Mouse (Mus musculus) heart, embryonic 12.5 days (tissue): Measurements from ENCODE around the gene Pga5. TPM values are rescaled to one million over a fixed set of nuclear protein-coding genes. Genes with fewer than 3 reads are reported as not detected.

Source experiments
- ATAC-seq: fragments of 200-750 bp; cut with Nextera tagmentation; 2 replicates; pipeline ENCODE4 v1.8.0; 2017; ENCODE audit warnings: moderate TSS enrichment, moderate library complexity; ENCODE audit not compliant: insufficient number of reproducible peaks, low FRiP score
- H3K27ac ChIP-seq: fragments of 300-500 bp; sonication (generic); 2 replicates; pipeline ENCODE4 v1.5.1; 2016; ENCODE audit warnings: mild to moderate bottlenecking, moderate library complexity; ENCODE audit not compliant: poor library complexity, severe bottlenecking
- H3K27me3 ChIP-seq: fragments of 300-500 bp; sonication (generic); replicated peaks from 2 replicates; pipeline ENCODE4 v1.6.1; 2016; ENCODE audit warnings: mild to moderate bottlenecking, moderate library complexity
- H3K36me3 ChIP-seq: fragments of 300-500 bp; sonication (generic); 2 replicates; pipeline ENCODE4 v1.6.1; 2016; ENCODE audit warnings: mild to moderate bottlenecking, moderate library complexity
- H3K4me1 ChIP-seq: fragments of 300-500 bp; sonication (generic); replicated peaks from 2 replicates; pipeline ENCODE4 v1.6.1; 2016; ENCODE audit warnings: mild to moderate bottlenecking
- H3K4me2 ChIP-seq: fragments of 300-500 bp; sonication (generic); 2 replicates; pipeline ENCODE4 v1.6.1; 2016; ENCODE audit warnings: mild to moderate bottlenecking, moderate library complexity
- H3K4me3 ChIP-seq: fragments of 300-500 bp; sonication (generic); 2 replicates; pipeline ENCODE4 v1.5.1; 2016; ENCODE audit warnings: mild to moderate bottlenecking
- H3K9ac ChIP-seq: fragments of 300-500 bp; sonication (generic); 2 replicates; pipeline ENCODE4 v1.6.1; 2016; ENCODE audit warnings: mild to moderate bottlenecking, moderate library complexity
- H3K9me3 ChIP-seq: fragments of 300-500 bp; sonication (generic); replicated peaks from 2 replicates; pipeline ENCODE4 v1.6.1; 2016; ENCODE audit warnings: mild to moderate bottlenecking, moderate library complexity
- whole genome bisulfite sequencing: fragments of 180-500 bp; shearing (Covaris S2); methylation state at CpG from one replicate; pipeline ENCODE4 v1.1.7; 2016; 5-methylcytosine and 5-hydroxymethylcytosine counted together
- polyA plus RNA-seq: library from polyadenylated mRNA; unstranded; fragments of >200 nt; fragmentation: Nextera tagmentation; extraction: Ambion mirVana; gene quantifications from 2 replicates; pipeline ENCODE4 v1.2.1, GENCODE M21; 2016

Pga5 gene
- polyA plus RNA-seq, 1 experiment from 2014 or later: not detected

GRCm38 (mm10) chr19:10637840-10638239 lies 40.0 kb downstream of the Pga5 start:
- H3K9ac ChIP-seq: no peak overlapping the region
- peaks cover 22% of the 10 kb centered on the region for H3K4me1 ChIP-seq
- H3K27me3 ChIP-seq: peaks cover 11% of the 10 kb centered on the region
- H3K4me3 ChIP-seq: no peak overlapping the region
- H3K27ac ChIP-seq: no peak overlapping the region
- no peaks in the 10 kb centered on the region for H3K9me3 ChIP-seq
- H3K4me2 ChIP-seq: no peak overlapping the region
- ATAC-seq: no peak
- 52% methylated on average over 7 of the region's 7 CpGs for WGBS
- H3K36me3 ChIP-seq: no peaks in the 10 kb centered on the region

- peak overlapping the region; percentile 53 for H3K4me3 ChIP-seq
- peaks cover 4% of the 10 kb centered on the region; the same call in 1 of the 2 replicates for H3K27me3 ChIP-seq
- peak overlapping the region; percentile 98 for H3K4me2 ChIP-seq
- H3K9ac ChIP-seq: peak overlapping the region; percentile 73
- no peak overlapping the region for H3K27ac ChIP-seq
- H3K9me3 ChIP-seq: no peaks in the 10 kb centered on the region
- WGBS: 6% methylated on average over 21 of the region's 21 CpGs
- peaks cover 21% of the 10 kb centered on the region for H3K36me3 ChIP-seq
- peak; percentile 89 for ATAC-seq
- H3K4me1 ChIP-seq: peaks cover 16% of the 10 kb centered on the region
Measured at GRCm38 (mm10) chr19:10634872-10635318, 43.0 kb downstream of the Pga5 start.

- Histone ChIP-seq H3K9me3 (no peaks in the 10 kb centered on the region), H3K36me3 (peaks cover 27% of the 10 kb centered on the region), H3K27ac (no peak within 1 kb of the TSS), H3K4me2 (peak within 1 kb of the TSS; percentile 98), H3K4me3 (peak within 1 kb of the TSS; percentile 53), H3K4me1 (peaks cover 16% of the 10 kb centered on the region), H3K27me3 (peaks cover 4% of the 10 kb centered on the region; the same call in 1 of the 2 replicates), H3K9ac (peak within 1 kb of the TSS; percentile 73)
- WGBS: 2% methylated on average over 32 of the region's 32 CpGs
- ATAC-seq: peak; percentile 84
Measured at GRCm38 (mm10) chr19:10634106-10634871, 43.6 kb downstream of the Pga5 start, which contains the start of gene Vwce. Vwce (plus strand) TSS chr19:10634213.

Other genes starting within 250 kb of the Pga5 start
- gene Lrrc10b, start 220.6 kb downstream of the Pga5 start, polyA plus RNA-seq: 0.14 and 0.26 TPM in 2 replicates
- gene Ppp1r32, start 195.1 kb downstream of the Pga5 start, polyA plus RNA-seq: 0.14 TPM in 1 of 2 replicates, not detected in the other
- gene Cpsf7, start 152.8 kb downstream of the Pga5 start, polyA plus RNA-seq: 36.9 and 41.4 TPM in 2 replicates
- 48.4 and 52.1 TPM in 2 replicates for gene Sdhaf2, start 151.9 kb downstream of the Pga5 start, polyA plus RNA-seq
- gene Tmem216, start 121.8 kb downstream of the Pga5 start, polyA plus RNA-seq: 17.8 and 20.0 TPM in 2 replicates
- 13.5 and 15.9 TPM in 2 replicates for gene Cyb561a3, start 100.9 kb downstream of the Pga5 start, polyA plus RNA-seq
- gene Tmem138, start 100.7 kb downstream of the Pga5 start, polyA plus RNA-seq: 26.2 and 26.5 TPM in 2 replicates
- gene Ddb1, start 72.7 kb downstream of the Pga5 start, polyA plus RNA-seq: 339 and 347 TPM in 2 replicates
- 11.9 and 12.4 TPM in 2 replicates for gene Tkfc, start 72.4 kb downstream of the Pga5 start, polyA plus RNA-seq
- gene Vwce, start 43.9 kb downstream of the Pga5 start, polyA plus RNA-seq: 0.34 and 0.85 TPM in 2 replicates
- 29.0 and 31.2 TPM in 2 replicates for gene Vps37c, start 10.7 kb upstream of the Pga5 start, polyA plus RNA-seq
- 0.19 and 0.55 TPM in 2 replicates for gene Cd5, start 60.9 kb upstream of the Pga5 start, polyA plus RNA-seq
- not detected in 2 replicates for gene Cd6, start 152.0 kb upstream of the Pga5 start, polyA plus RNA-seq
- gene Slc15a3, start 161.7 kb upstream of the Pga5 start, polyA plus RNA-seq: 0.23 and 0.41 TPM in 2 replicates
- 61.5 and 62.2 TPM in 2 replicates for gene Tmem132a, start 191.9 kb upstream of the Pga5 start, polyA plus RNA-seq
- 67.4 and 70.9 TPM in 2 replicates for gene Tmem109, start 203.9 kb upstream of the Pga5 start, polyA plus RNA-seq
- gene Prpf19, start 217.2 kb upstream of the Pga5 start, polyA plus RNA-seq: 24.9 and 26.2 TPM in 2 replicates
- not detected in 2 replicates for gene Zp1, start 242.6 kb upstream of the Pga5 start, polyA plus RNA-seq